Mouse (Mus musculus): ENCODE data around the gene Rab43.
"Not testable (repeated sequence)": the region's sequence is repeated elsewhere in the genome, so short reads cannot be mapped to it uniquely, and the experiment has no call there.

The Rab43 gene

GRCm38 (mm10) chr6:87777842-87778241 is 34.1 kb downstream of the Rab43 start, which contains the start of gene Gp9:
Gp9 (plus strand) TSS chr6:87778072.
- ChIA-PET CTCF (no interaction called here), POLR2A (interaction anchor here in 1 of 4 experiments (1.3 kb wide), 2 partner anchors 10 to 15 kb away, joined by 3 to 4 read pairs; no protein-coding TSS in a partner anchor)

- CTCF ChIA-PET = no interaction called here
- POLR2A ChIA-PET = interaction anchor here in 1 of 4 experiments (1.3 kb wide), 1 partner anchor 11 kb away, joined by 3 read pairs; no protein-coding TSS in a partner anchor
Observed at GRCm38 (mm10) chr6:87776663-87777062, 35.3 kb downstream of the Rab43 start.

- ChIA-PET POLR2A (interaction anchor here in 1 of 4 experiments (0.6 to 1.3 kb wide), 2 partner anchors 12 to 33 kb away, joined by 3 read pairs; no protein-coding TSS in a partner anchor), CTCF (interaction anchor here in 1 of 4 experiments (0.7 kb wide), 1 partner anchor 70 kb away, joined by 5 read pairs; no protein-coding TSS in a partner anchor)
Observed at GRCm38 (mm10) chr6:87775588-87776245, 36.2 kb downstream of the Rab43 start.

GRCm38 (mm10) chr6:87774909-87775308 is 37.1 kb downstream of the Rab43 start:
- ChIA-PET CTCF (interaction anchor here in 1 of 4 experiments (0.7 kb wide), 1 partner anchor 69 kb away, joined by 5 read pairs; no protein-coding TSS in a partner anchor), POLR2A (no interaction called here)

- ChIA-PET POLR2A (no interaction called here), CTCF (interaction anchor here in 1 of 4 experiments (0.6 kb wide), 1 partner anchor 618 kb away, joined by 3 read pairs; no protein-coding TSS in a partner anchor)
Observed at GRCm38 (mm10) chr6:87774466-87774865, 37.5 kb downstream of the Rab43 start.

- ChIA-PET CTCF (interaction anchor here in 1 of 4 experiments (0.6 kb wide), 1 partner anchor 62 kb away, joined by 3 read pairs; no protein-coding TSS in a partner anchor), POLR2A (interaction anchor here in 1 of 4 experiments (1.2 kb wide), 1 partner anchor 122 kb away, joined by 3 read pairs; no protein-coding TSS in a partner anchor)
Observed at GRCm38 (mm10) chr6:87770626-87771025, 41.3 kb downstream of the Rab43 start.

GRCm38 (mm10) chr6:87764296-87764695 is 47.7 kb downstream of the Rab43 start:
- CTCF ChIA-PET = interaction anchor here in 2 of 4 experiments (0.6 to 1.5 kb wide), 13 partner anchors 17 to 638 kb away, joined by 3 to 6 read pairs (median 3); no protein-coding TSS in a partner anchor
- POLR2A ChIA-PET = not testable (repeated sequence)

- ChIA-PET POLR2A (interaction anchor here in 1 of 4 experiments (1.3 to 1.8 kb wide), 2 partner anchors 31 to 75 kb away, joined by 3 to 6 read pairs; partner anchors contain the start of gene Isy1), CTCF (interaction anchor here in 3 of 4 experiments (0.6 to 1.5 kb wide), 14 partner anchors 16 to 360 kb away, joined by 3 to 6 read pairs (median 3); no protein-coding TSS in a partner anchor)
Observed at GRCm38 (mm10) chr6:87763376-87764280, 48.3 kb downstream of the Rab43 start.

GRCm38 (mm10) chr6:87762161-87762560 is 49.8 kb downstream of the Rab43 start:
- POLR2A ChIA-PET = interaction anchor here in 3 of 4 experiments (0.6 to 1.8 kb wide), 5 partner anchors 15 to 221 kb away, joined by 3 to 6 read pairs (median 4); partner anchors contain the start of gene Isy1 (in 1 of the 3)

GRCm38 (mm10) chr6:87759850-87760249 is 52.1 kb downstream of the Rab43 start:
- ChIA-PET POLR2A (interaction anchor here in 1 of 4 experiments (0.9 to 1.2 kb wide), 2 partner anchors 23 to 34 kb away, joined by 3 read pairs; no protein-coding TSS in a partner anchor), CTCF (no interaction called here)

More at GRCm38 (mm10) chr6:87762161-87762560, 49.8 kb downstream of the Rab43 start:
- CTCF ChIA-PET = interaction anchor here in 2 of 4 experiments (0.6 to 0.9 kb wide), 3 partner anchors 9 to 1023 kb away, joined by 3 to 5 read pairs (median 4); no protein-coding TSS in a partner anchor

GRCm38 (mm10) chr6:87759404-87759803 is 52.6 kb downstream of the Rab43 start:
- POLR2A ChIA-PET = interaction anchor here in 1 of 4 experiments (1.2 kb wide), 1 partner anchor 23 kb away, joined by 3 read pairs; no protein-coding TSS in a partner anchor
- CTCF ChIA-PET = no interaction called here

GRCm38 (mm10) chr6:87756896-87757295 is 55.1 kb downstream of the Rab43 start:
- ChIA-PET POLR2A (interaction anchor here in 1 of 4 experiments (0.5 kb wide), 1 partner anchor 310 kb away, joined by 4 read pairs; no protein-coding TSS in a partner anchor), CTCF (no interaction called here)

- POLR2A ChIA-PET = no interaction called here
- CTCF ChIA-PET = no interaction called here
Observed at GRCm38 (mm10) chr6:87755196-87755595, 56.8 kb downstream of the Rab43 start.

- ChIA-PET CTCF (interaction anchor here in 2 of 4 experiments (0.6 to 0.7 kb wide), 2 partner anchors 242 to 334 kb away, joined by 3 read pairs; no protein-coding TSS in a partner anchor), POLR2A (no interaction called here)
Observed at GRCm38 (mm10) chr6:87751574-87751973, 60.4 kb downstream of the Rab43 start.

GRCm38 (mm10) chr6:87750184-87750910 is 61.6 kb downstream of the Rab43 start:
- ChIA-PET POLR2A (interaction anchor here in 1 of 4 experiments (0.5 kb wide), 1 partner anchor 448 kb away, joined by 3 read pairs; no protein-coding TSS in a partner anchor), CTCF (interaction anchor here in 1 of 4 experiments (0.6 kb wide), 1 partner anchor 8 kb away, joined by 3 read pairs; no protein-coding TSS in a partner anchor)

GRCm38 (mm10) chr6:87748531-87748930 is 63.4 kb downstream of the Rab43 start:
- ChIA-PET CTCF (interaction anchor here in 2 of 4 experiments (0.5 to 0.8 kb wide), 2 partner anchors 32 to 42 kb away, joined by 3 to 4 read pairs; no protein-coding TSS in a partner anchor), POLR2A (interaction anchor here in 2 of 4 experiments (0.6 to 1.1 kb wide), 3 partner anchors 14 to 202 kb away, joined by 3 read pairs; no protein-coding TSS in a partner anchor)

- ChIA-PET CTCF (interaction anchor here in 2 of 4 experiments (0.5 to 1.0 kb wide), 3 partner anchors 16 to 42 kb away, joined by 3 to 4 read pairs (median 3); no protein-coding TSS in a partner anchor), POLR2A (interaction anchor here in 2 of 4 experiments (0.6 to 1.7 kb wide), 5 partner anchors 13 to 202 kb away, joined by 3 to 4 read pairs (median 3); partner anchors contain the start of gene Efcc1 (in 1 of the 2))
Observed at GRCm38 (mm10) chr6:87748078-87748477, 63.9 kb downstream of the Rab43 start.

Measured in embryonic stem cell, embryonic (primary cell).